ENCODE assay signal across 15 mouse cellular contexts in the genomic region with DNA sequence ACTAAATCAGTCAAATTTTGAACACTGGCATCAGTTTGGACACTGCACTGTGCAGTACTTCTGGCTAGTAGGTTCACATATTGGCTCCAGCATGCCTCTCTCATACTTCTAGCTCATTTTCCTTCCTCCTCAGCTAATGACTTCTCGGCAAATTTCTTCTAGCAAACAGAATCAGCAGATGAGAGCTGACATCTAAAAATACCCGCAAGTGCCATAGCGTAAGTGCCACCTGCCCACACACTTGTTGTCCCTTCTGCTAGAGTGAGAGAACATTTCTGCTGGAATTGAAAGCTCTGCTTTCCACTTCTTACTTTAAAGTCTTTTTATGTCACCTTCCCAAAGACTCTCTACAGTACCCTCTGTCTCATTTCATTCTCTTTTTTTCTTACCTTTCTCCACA.
DNase-seq lines count a peak whose midpoint lies in the region; TF ChIP-seq lines count a peak whose summit lies in the region.
"Had no signal": no experiment of that assay in that cellular context is flagged by ENCODE, and none has a peak within 500 bp of the region (broad histone marks: within the 10 kb centered on the region; RNA-seq: fewer than 3 reads in every experiment).

No protein-coding gene starts in this region.

- intact Hi-C loops in left cerebral cortex, postnatal 14 days (cut with DNase I) = loop anchor here (10.0 kb wide), 1 partner anchor 320 kb away; no protein-coding TSS in a partner anchor
- intact Hi-C loops in gastrocnemius, adult 2 months (cut with DNase I) = no loop called here

- DNase-seq in frontal cortex, postnatal 10 days (ENCODE audit: low spot score in 2 of 2) = peak; percentile 31 to 80
- DNase-seq in layer of hippocampus, adult 8-10 months (ENCODE audit: low spot score in 2 of 2) = peak; percentile 78
- peak; percentile 80 to 94 for DNase-seq in left cerebral cortex, postnatal 14 days (ENCODE audit: low spot score in 2 of 2)
- peak; percentile 12 for DNase-seq in right cerebral cortex, postnatal 4 days
- no peak for DNase-seq in gastrocnemius, postnatal 4 days (ENCODE audit: low spot score in 2 of 2)
- no peak for DNase-seq in gastrocnemius, adult 2 months
- no peak for DNase-seq in urinary bladder, postnatal 4 days (ENCODE audit: low spot score in 2 of 2)
- DNase-seq: adrenal gland, postnatal 25 days; cerebellum, postnatal 36 days; gastrocnemius, postnatal 36 days; liver had no signal

- H3K4me3 ChIP-seq in gastrocnemius, adult 2 months = no peak overlapping the region
- H3K4me3 ChIP-seq: heart, embryonic 13.5 days; kidney, embryonic 15.5 days; lung, embryonic 15.5 days; midbrain, embryonic 15.5 days had no signal

- no peak overlapping the region for H3K27ac ChIP-seq in gastrocnemius, adult 2 months
- H3K27ac ChIP-seq: heart, embryonic 13.5 days; kidney, embryonic 15.5 days; lung, embryonic 15.5 days; midbrain, embryonic 15.5 days had no signal

- no peak for TF ChIP-seq CTCF in gastrocnemius, adult 2 months (IDR thresholded peaks at IDR 0.05)

Comparison
In these comparisons a context has a peak if more than half of its experiments do, and no peak if none do; other contexts are left out.
1. DNase-seq: peak in frontal cortex, postnatal 10 days (2 of 2), layer of hippocampus, adult 8-10 months (2 of 2), left cerebral cortex, postnatal 14 days (2 of 2) and right cerebral cortex, postnatal 4 days (single experiment); none in gastrocnemius, postnatal 4 days (0 of 2), gastrocnemius, adult 2 months (single experiment) and urinary bladder, postnatal 4 days (0 of 2).